Mouse (Mus musculus): ENCODE results near the gene Pttg1ip. TPM values are rescaled to one million over a fixed set of nuclear protein-coding genes. Genes with fewer than 3 reads are reported as not detected.

Gene Pttg1ip
- polyA plus RNA-seq, 1 experiment from 2014 or later, result 71.1 TPM

- no peak overlapping the region for H3K9ac ChIP-seq
- WGBS, result 89% methylated on average over 5 of the region's 5 CpGs
These were observed 29.4 kb upstream of the Pttg1ip start for GRCm38 (mm10) chr10:77552162-77552561.

DNA sequence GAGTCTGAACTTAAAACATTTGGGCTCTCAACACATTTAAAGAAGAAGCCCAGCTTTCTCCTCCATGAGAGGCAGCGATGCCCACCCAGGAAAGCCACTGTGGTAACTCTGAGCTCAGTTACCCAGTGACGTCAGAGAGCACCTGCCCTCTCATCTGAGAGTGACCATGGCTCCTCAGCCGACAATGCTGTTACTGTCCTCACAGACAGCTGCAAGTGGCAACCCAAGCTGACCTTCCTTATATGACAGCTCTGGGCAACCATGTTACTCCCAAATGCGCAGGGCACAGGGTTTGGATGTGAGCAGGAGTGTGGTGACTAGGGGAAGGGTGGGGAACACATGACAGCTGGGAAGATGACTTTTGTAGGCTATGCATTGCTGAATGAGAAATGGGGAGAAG, 28.2 kb upstream of the Pttg1ip start:
- Histone ChIP-seq H3K4me3 (no peak overlapping the region), H3K9ac (no peak overlapping the region), H3K4me1 (no peaks in the 10 kb centered on the region), H3K36me3 (no peaks in the 10 kb centered on the region), H3K27ac (no peak overlapping the region), H3K4me2 (replicated peaks) (no peak overlapping the region), H3K9me3 (no peaks in the 10 kb centered on the region), H3K27me3 (replicated peaks) (no peaks in the 10 kb centered on the region)
- WGBS, result 82% methylated on average over 4 of the region's 4 CpGs
- ATAC-seq (ENCODE audit: low FRiP score, low read depth), result no peak

More at GRCm38 (mm10) chr10:77552162-77552561, 29.4 kb upstream of the Pttg1ip start:
- H3K4me2 ChIP-seq (replicated peaks), result no peak overlapping the region
- ATAC-seq (ENCODE audit: low FRiP score, low read depth), result no peak
- H3K4me3 ChIP-seq, result no peak overlapping the region
- no peak overlapping the region for H3K27ac ChIP-seq
- no peaks in the 10 kb centered on the region for H3K9me3 ChIP-seq
- no peaks in the 10 kb centered on the region for H3K36me3 ChIP-seq
- no peaks in the 10 kb centered on the region for H3K4me1 ChIP-seq
- no peaks in the 10 kb centered on the region for H3K27me3 ChIP-seq (replicated peaks)

DNA sequence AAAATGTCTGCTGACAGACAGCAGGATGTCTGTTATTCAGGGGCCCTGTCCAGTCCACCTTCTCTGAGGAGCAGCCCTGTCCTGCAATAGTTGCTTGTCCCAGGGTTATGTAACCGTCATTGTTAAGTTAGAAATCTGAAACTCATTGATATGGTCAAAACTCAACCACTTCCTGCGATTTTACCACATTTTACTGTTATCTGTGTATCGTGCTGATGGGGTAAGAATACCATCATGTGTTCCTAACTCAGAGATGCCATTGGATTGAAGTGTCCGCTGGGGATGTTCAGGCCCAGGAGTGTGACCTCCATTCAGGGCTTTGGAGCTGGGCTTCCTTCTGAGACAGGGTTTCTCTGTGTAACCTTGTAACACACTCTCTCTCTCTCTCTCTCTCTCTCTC, 26.6 kb upstream of the Pttg1ip start:
- Histone ChIP-seq H3K4me2 (replicated peaks) (no peak overlapping the region), H3K4me3 (no peak overlapping the region), H3K4me1 (no peaks in the 10 kb centered on the region), H3K9ac (no peak overlapping the region), H3K36me3 (no peaks in the 10 kb centered on the region), H3K27ac (no peak overlapping the region), H3K27me3 (replicated peaks) (no peaks in the 10 kb centered on the region), H3K9me3 (no peaks in the 10 kb centered on the region)
- no peak for ATAC-seq (ENCODE audit: low FRiP score, low read depth)
- WGBS, result 79% methylated on average over 4 of the region's 4 CpGs

GRCm38 (mm10) chr10:77556631-77557030, 24.9 kb upstream of the Pttg1ip start:
- H3K4me1 ChIP-seq, result no peaks in the 10 kb centered on the region
- H3K4me3 ChIP-seq, result no peak overlapping the region
- H3K27ac ChIP-seq, result no peak overlapping the region
- no peak overlapping the region for H3K4me2 ChIP-seq (replicated peaks)
- H3K27me3 ChIP-seq (replicated peaks), result no peaks in the 10 kb centered on the region
- no peaks in the 10 kb centered on the region for H3K36me3 ChIP-seq
- no peak for ATAC-seq (ENCODE audit: low FRiP score, low read depth)
- H3K9ac ChIP-seq, result no peak overlapping the region
- no peaks in the 10 kb centered on the region for H3K9me3 ChIP-seq
- 86% methylated on average over 7 of the region's 7 CpGs for WGBS

DNA sequence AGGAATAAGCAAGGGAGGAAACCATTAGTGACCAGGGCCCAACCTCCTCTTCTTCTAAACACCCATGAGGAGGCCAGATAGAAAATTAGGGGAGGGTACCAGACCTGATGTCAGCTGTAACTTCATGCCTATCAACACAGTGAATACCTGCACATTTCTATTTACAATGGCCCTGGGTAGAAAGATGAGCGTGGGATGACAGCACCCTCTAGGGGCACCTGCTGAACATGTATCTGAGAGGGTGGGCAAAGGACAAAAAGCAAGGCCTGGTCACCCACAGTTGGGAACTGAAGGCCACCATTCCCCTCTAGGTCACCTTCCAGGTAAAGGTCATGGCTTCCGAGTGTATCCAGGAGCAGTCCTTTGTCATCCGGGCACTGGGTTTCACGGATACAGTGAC, 23.9 kb upstream of the Pttg1ip start:
- 84% methylated on average over 4 of the region's 4 CpGs for WGBS
- Histone ChIP-seq H3K36me3 (no peaks in the 10 kb centered on the region), H3K4me3 (no peak overlapping the region), H3K27ac (no peak overlapping the region), H3K27me3 (replicated peaks) (no peaks in the 10 kb centered on the region), H3K4me1 (no peaks in the 10 kb centered on the region), H3K4me2 (replicated peaks) (no peak overlapping the region), H3K9ac (no peak overlapping the region), H3K9me3 (no peaks in the 10 kb centered on the region)
- ATAC-seq (ENCODE audit: low FRiP score, low read depth), result no peak

GRCm38 (mm10) chr10:77560090-77560489, 21.4 kb upstream of the Pttg1ip start:
- ATAC-seq (ENCODE audit: low FRiP score, low read depth), result no peak
- 92% methylated on average over 11 of the region's 11 CpGs for WGBS

GRCm38 (mm10) chr10:77560830-77561229, 20.7 kb upstream of the Pttg1ip start:
- 86% methylated on average over 9 of the region's 9 CpGs for WGBS
- Histone ChIP-seq H3K36me3 (no peaks in the 10 kb centered on the region), H3K4me2 (replicated peaks) (no peak overlapping the region), H3K27me3 (replicated peaks) (no peaks in the 10 kb centered on the region), H3K4me3 (no peak overlapping the region), H3K27ac (no peak overlapping the region), H3K9me3 (no peaks in the 10 kb centered on the region), H3K9ac (no peak overlapping the region), H3K4me1 (no peaks in the 10 kb centered on the region)
- ATAC-seq (ENCODE audit: low FRiP score, low read depth), result no peak

More at GRCm38 (mm10) chr10:77560090-77560489, 21.4 kb upstream of the Pttg1ip start:
- no peaks in the 10 kb centered on the region for H3K36me3 ChIP-seq
- H3K27me3 ChIP-seq (replicated peaks), result no peaks in the 10 kb centered on the region
- H3K9me3 ChIP-seq, result no peaks in the 10 kb centered on the region
- no peaks in the 10 kb centered on the region for H3K4me1 ChIP-seq
- no peak overlapping the region for H3K4me3 ChIP-seq
- no peak overlapping the region for H3K4me2 ChIP-seq (replicated peaks)
- H3K9ac ChIP-seq, result no peak overlapping the region
- H3K27ac ChIP-seq, result no peak overlapping the region

- H3K9me3 ChIP-seq, result no peaks in the 10 kb centered on the region
- no peak overlapping the region for H3K4me2 ChIP-seq (replicated peaks)
- no peak for ATAC-seq (ENCODE audit: low FRiP score, low read depth)
- no peak overlapping the region for H3K4me3 ChIP-seq
- H3K27ac ChIP-seq, result no peak overlapping the region
- WGBS, result 74% methylated on average over 2 of the region's 2 CpGs
- no peaks in the 10 kb centered on the region for H3K27me3 ChIP-seq (replicated peaks)
- no peaks in the 10 kb centered on the region for H3K36me3 ChIP-seq
- no peak overlapping the region for H3K9ac ChIP-seq
- H3K4me1 ChIP-seq, result no peaks in the 10 kb centered on the region
These were observed 20.0 kb upstream of the Pttg1ip start for GRCm38 (mm10) chr10:77561508-77561907.

- no peaks in the 10 kb centered on the region for H3K4me1 ChIP-seq
- ATAC-seq (ENCODE audit: low FRiP score, low read depth), result no peak
- H3K27ac ChIP-seq, result no peak overlapping the region
- no peaks in the 10 kb centered on the region for H3K9me3 ChIP-seq
- H3K27me3 ChIP-seq (replicated peaks), result no peaks in the 10 kb centered on the region
- no peaks in the 10 kb centered on the region for H3K36me3 ChIP-seq
- H3K4me3 ChIP-seq, result no peak overlapping the region
- H3K4me2 ChIP-seq (replicated peaks), result no peak overlapping the region
- no peak overlapping the region for H3K9ac ChIP-seq
- WGBS, result 84% methylated on average over 8 of the region's 8 CpGs
These were observed 16.5 kb upstream of the Pttg1ip start for GRCm38 (mm10) chr10:77565005-77565404.

- 37% methylated on average over 8 of the region's 8 CpGs for WGBS
- no peaks in the 10 kb centered on the region for H3K36me3 ChIP-seq
- H3K4me1 ChIP-seq, result no peaks in the 10 kb centered on the region
- ATAC-seq (ENCODE audit: low FRiP score, low read depth), result no peak
- H3K9ac ChIP-seq, result no peak overlapping the region
- H3K27ac ChIP-seq, result no peak overlapping the region
- no peak overlapping the region for H3K4me3 ChIP-seq
- no peaks in the 10 kb centered on the region for H3K9me3 ChIP-seq
- H3K4me2 ChIP-seq (replicated peaks), result no peak overlapping the region
- H3K27me3 ChIP-seq (replicated peaks), result 0 out of 2 replicates have a peak, but pooled peaks cover 2% of the 10 kb centered on the region
These were observed 14.9 kb upstream of the Pttg1ip start for GRCm38 (mm10) chr10:77566651-77567050.

DNA sequence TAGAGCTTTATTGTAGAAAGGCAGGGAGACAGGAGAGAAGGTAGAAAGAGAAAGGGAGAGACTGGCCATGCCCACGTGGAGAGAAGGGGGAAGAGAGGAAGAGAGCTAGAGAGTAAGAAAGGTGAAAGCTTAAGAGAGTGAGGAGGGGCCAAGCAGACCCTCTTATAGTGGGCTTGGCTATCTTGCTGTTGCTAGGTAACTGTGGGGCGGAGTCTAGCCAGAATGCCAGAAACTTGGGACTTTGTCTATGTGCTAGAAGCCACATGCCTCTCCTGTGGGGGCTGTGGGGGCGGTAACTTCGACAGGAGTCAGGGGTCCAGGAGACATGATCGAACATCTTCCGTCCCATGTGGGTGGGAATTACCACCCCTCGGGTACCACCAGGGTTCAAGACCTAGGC, 12.0 kb upstream of the Pttg1ip start:
- WGBS, result 40% methylated on average over 7 of the region's 7 CpGs
- Histone ChIP-seq H3K9me3 (no peaks in the 10 kb centered on the region), H3K9ac (no peak overlapping the region), H3K36me3 (no peaks in the 10 kb centered on the region), H3K4me3 (no peak overlapping the region), H3K4me1 (no peaks in the 10 kb centered on the region), H3K4me2 (replicated peaks) (no peak overlapping the region), H3K27ac (no peak overlapping the region), H3K27me3 (replicated peaks) (0 out of 2 replicates have a peak, but pooled peaks cover 2% of the 10 kb centered on the region)
- ATAC-seq (ENCODE audit: low FRiP score, low read depth), result no peak

DNA sequence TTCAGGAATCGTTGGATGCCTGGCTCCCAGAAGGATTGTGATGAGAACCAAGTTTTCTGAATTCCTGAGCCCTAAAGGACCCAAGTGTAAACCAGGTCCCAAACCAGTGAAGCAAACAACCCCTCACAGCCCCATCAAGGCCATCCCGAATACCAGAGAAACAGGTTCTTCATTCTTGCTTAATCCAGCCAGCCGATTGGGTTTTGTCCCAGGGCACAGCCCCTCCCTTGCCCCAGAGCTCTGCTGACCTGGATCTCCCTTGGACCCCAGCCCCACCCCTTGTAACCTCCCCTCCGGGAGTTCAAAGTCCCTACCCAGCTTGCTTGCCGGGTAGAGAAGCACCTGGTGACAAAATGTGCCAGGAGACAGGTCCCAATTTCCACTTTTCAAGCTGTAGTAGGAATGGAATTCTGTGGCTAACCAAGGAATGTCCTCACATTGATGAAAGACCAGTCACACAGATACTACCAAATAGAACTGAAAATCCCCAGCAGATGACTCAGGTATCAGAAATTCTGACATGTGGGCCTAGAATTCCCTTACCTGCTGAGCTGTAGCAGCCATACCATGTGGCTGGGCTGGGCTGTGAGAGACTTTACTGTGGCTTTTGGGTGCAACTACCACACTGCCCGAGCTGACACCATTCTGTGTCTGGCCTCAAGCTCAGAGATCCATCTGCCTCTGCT, 11.4 kb upstream of the Pttg1ip start:
- Histone ChIP-seq H3K27me3 (replicated peaks) (0 out of 2 replicates have a peak, but pooled peaks cover 2% of the 10 kb centered on the region), H3K36me3 (no peaks in the 10 kb centered on the region), H3K4me1 (no peaks in the 10 kb centered on the region), H3K27ac (no peak overlapping the region), H3K9ac (no peak overlapping the region), H3K4me2 (replicated peaks) (no peak overlapping the region), H3K9me3 (no peaks in the 10 kb centered on the region), H3K4me3 (no peak overlapping the region)
- 55% methylated on average over 6 of the region's 6 CpGs for WGBS
- no peak for ATAC-seq (ENCODE audit: low FRiP score, low read depth)

DNA sequence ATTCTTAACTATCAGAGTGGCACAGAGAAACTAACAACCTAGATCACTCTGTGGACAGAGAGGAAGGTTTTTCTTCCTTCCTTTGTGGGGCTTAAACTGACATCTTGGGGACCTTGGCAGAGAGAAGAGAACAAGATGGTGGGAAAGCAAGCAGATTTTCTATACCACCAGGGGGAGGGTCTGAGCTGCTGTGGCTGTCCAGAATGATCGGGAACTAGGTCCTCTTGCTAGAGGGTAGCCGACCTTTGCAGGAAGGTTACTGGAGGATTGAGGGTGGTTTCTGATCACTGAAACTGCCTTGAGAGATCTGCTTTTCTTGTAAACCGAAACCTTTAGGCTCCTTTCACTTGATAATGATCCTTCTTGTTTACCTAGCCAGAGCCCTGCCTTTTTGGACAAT, 9.3 kb upstream of the Pttg1ip start:
- 38% methylated on average over 3 of the region's 3 CpGs for WGBS
- no peak for ATAC-seq (ENCODE audit: low FRiP score, low read depth)
- no peak overlapping the region for H3K4me2 ChIP-seq (replicated peaks)
- H3K4me3 ChIP-seq, result no peak overlapping the region
- no peak overlapping the region for H3K9ac ChIP-seq
- no peaks in the 10 kb centered on the region for H3K9me3 ChIP-seq
- H3K4me1 ChIP-seq, result no peaks in the 10 kb centered on the region
- H3K36me3 ChIP-seq, result no peaks in the 10 kb centered on the region
- 0 out of 2 replicates have a peak, but pooled peaks cover 2% of the 10 kb centered on the region for H3K27me3 ChIP-seq (replicated peaks)
- no peak overlapping the region for H3K27ac ChIP-seq
